Mouse (Mus musculus) adrenal gland, postnatal 4 days (tissue): ENCODE results near the gene Alox12. TPM values are rescaled to one million over a fixed set of nuclear protein-coding genes. Genes with fewer than 3 reads are reported as not detected.

ENCODE experiments used
- DNase-seq, 2 experiments: peaks; one replicate each; pipeline ENCODE4 v3.0.0; 2021 to 2022; ENCODE audit warnings: low spot score in 2 of 2, mixed read lengths in 2 of 2
- microRNA-seq: library from miRNA; unstranded; fragments of <30 nt; microRNA quantifications from one replicate; pipeline ENCODE4 v1.2.0, GENCODE M21; 2021
- total RNA-seq, 2 experiments: library from RNA; stranded (reverse); gene quantifications; 2 replicates each; pipeline ENCODE4 v1.2.3; 2021

Gene Alox12
- total RNA-seq, 2 experiments from 2014 or later = 3.4 to 3.7 TPM

DNA sequence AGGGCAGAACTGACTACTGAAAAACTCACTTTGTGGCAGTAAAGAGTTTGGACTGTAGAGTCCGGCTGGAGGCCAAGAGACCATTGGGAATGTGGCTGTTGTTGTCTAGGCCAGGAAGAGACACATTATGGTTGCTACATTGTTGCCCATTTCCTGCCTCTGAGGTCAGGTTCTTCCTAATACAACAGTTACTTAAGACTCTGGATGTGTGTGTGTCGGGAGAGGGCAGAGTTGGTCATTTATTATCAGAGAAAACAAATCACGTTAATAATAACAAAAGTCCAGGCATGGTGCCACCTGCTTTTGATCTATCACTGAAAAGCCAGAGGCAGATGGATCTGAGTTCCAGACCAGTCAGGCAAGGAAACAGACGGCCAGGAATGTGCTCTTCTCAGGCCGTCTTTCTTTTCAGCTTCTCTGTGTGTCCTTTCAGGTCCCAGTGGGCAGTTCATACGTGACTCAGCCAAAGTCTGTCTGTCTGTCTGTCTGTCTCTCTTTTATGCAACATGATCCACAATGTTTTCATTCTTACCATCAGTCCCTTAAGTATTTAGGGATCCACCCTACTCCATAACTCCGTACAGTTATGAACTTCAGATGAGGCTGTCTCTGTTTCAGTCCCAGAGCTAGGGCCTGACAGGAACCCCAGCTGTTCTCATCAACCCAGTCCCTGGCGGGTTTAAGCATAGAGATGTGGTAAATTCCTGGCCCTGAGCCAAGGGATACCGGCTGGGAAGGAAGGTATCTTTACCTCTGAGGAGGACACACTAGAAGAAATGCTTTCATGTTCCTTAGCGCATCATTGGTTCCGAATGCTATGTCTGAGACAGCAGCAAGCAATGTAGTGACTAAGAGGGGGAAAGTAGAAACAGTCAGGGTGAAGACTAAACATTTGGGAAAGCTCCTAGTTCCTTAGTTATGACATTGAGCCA is 61.5 kb downstream of the Alox12 start:
- no peak for DNase-seq

DNA sequence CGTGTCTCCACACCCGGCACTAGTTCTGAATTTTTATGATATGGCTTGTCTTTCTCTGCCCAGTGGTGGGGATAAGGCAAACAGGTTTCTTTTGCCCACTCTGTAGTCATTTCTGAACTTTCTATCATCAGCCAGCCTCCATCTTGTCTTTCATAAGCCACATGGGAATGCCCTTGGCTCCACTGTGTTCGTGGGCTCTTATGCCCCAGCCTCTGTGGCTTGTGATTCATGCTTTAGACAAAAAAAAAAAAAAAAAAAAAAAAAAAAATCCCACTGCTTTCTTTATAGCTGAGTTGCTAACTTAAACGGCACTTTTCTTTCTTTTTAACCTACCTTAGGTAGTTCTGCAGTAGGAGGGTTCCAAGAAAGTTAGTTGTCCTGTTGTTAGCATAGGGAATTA is 63.0 kb downstream of the Alox12 start:
- no peak for DNase-seq

Small RNA genes within 50 kb of the gene (microRNA-seq; reads per million reads assigned to microRNA genes)
- gene Mir195a = 4,498 reads per million, percentile 90 among the genes with 10 or more reads in this experiment
- gene Mir497 = not detected
- not detected for gene Mir497b

Other genes starting within 250 kb of the Alox12 start
- gene Acadvl, start 239.9 kb downstream of the Alox12 start, total RNA-seq = 100 to 1,000 TPM; 295 to 378 TPM
- gene Dlg4, start 238.4 kb downstream of the Alox12 start, total RNA-seq = 10 to 100 TPM; 63.0 to 64.4 TPM
- 10 to 100 TPM in 1 of 2 experiments, 1 to 10 TPM in 1; 1.7 to 33.7 TPM for gene Asgr1, start 201.3 kb downstream of the Alox12 start, total RNA-seq
- gene Asgr2, start 162.7 kb downstream of the Alox12 start, total RNA-seq = 10 to 100 TPM in 1 of 2 experiments, 1 to 10 TPM in 1; 1.8 to 14.6 TPM
- 1 to 10 TPM in 1 of 2 experiments, under 1 TPM in 1; 0.90 to 1.7 TPM for gene Mgl2, start 125.0 kb downstream of the Alox12 start, total RNA-seq
- 1 to 10 TPM; 2.1 to 3.5 TPM for gene Clec10a, start 99.2 kb downstream of the Alox12 start, total RNA-seq
- gene Slc16a11, start 42.6 kb downstream of the Alox12 start, total RNA-seq = 1 to 10 TPM in 1 of 2 experiments, under 1 TPM in 1; 0.71 to 2.9 TPM
- 10 to 100 TPM in 1 of 2 experiments, 1 to 10 TPM in 1; 6.2 to 10.9 TPM for gene Slc16a13, start 34.3 kb downstream of the Alox12 start, total RNA-seq
- 10 to 100 TPM; 23.8 to 33.4 TPM for gene Bcl6b, start 25.6 kb downstream of the Alox12 start, total RNA-seq
- gene 0610010K14Rik, start 17.4 kb downstream of the Alox12 start, total RNA-seq = 10 to 100 TPM; 70.1 to 72.5 TPM
- gene Gm21988, start 15.5 kb downstream of the Alox12 start, total RNA-seq = 1 to 10 TPM; 4.5 to 8.1 TPM
- gene Rnasek, start 15.5 kb downstream of the Alox12 start, total RNA-seq = 100 to 1,000 TPM; 160 to 164 TPM
- gene Alox12e, start 67.3 kb upstream of the Alox12 start, total RNA-seq = not detected
- gene Alox15, start 96.7 kb upstream of the Alox12 start, total RNA-seq = 1 to 10 TPM in 1 of 2 experiments, under 1 TPM in 1; 0.95 to 1.5 TPM
- 10 to 100 TPM; 37.2 to 40.5 TPM for gene Pelp1, start 154.7 kb upstream of the Alox12 start, total RNA-seq
- gene Arrb2, start 177.3 kb upstream of the Alox12 start, total RNA-seq = 10 to 100 TPM; 30.4 to 32.3 TPM
- 10 to 100 TPM; 17.3 to 18.6 TPM for gene Med11, start 196.6 kb upstream of the Alox12 start, total RNA-seq
- 1 to 10 TPM; 2.2 to 2.3 TPM for gene Zmynd15, start 204.1 kb upstream of the Alox12 start, total RNA-seq
- gene Cxcl16, start 204.6 kb upstream of the Alox12 start, total RNA-seq = 1 to 10 TPM; 5.8 to 7.4 TPM
- 1 to 10 TPM; 1.3 TPM for gene Tm4sf5, start 249.9 kb upstream of the Alox12 start, total RNA-seq